Mouse (Mus musculus) lung, embryonic 16.5 days (tissue): ENCODE results near the gene Dpysl5. TPM values are rescaled to one million over a fixed set of nuclear protein-coding genes. Genes with fewer than 3 reads are reported as not detected.
"Not testable (repeated sequence)": the region's sequence is repeated elsewhere in the genome, so short reads cannot be mapped to it uniquely, and the experiment has no call there.

Source experiments
- ATAC-seq: fragments of 200-750 bp; cut with Nextera tagmentation; 2 replicates; pipeline ENCODE4 v1.8.0; 2017; ENCODE audit warnings: low read depth, mild to moderate bottlenecking, moderate library complexity
- H3K27ac ChIP-seq: fragments of 300-500 bp; sonication (generic); 2 replicates; pipeline ENCODE4 v1.5.1; 2014; ENCODE audit warnings: mild to moderate bottlenecking, control low read depth, low read length
- H3K27me3 ChIP-seq: fragments of 300-500 bp; sonication (generic); 2 replicates; pipeline ENCODE4 v1.6.1; 2014; ENCODE audit warnings: low read depth, low read length, mixed read lengths; ENCODE audit not compliant: control insufficient read depth, insufficient read depth
- H3K36me3 ChIP-seq: fragments of 300-500 bp; sonication (generic); 2 replicates; pipeline ENCODE4 v1.6.1; 2014; ENCODE audit warnings: low read length; ENCODE audit not compliant: control insufficient read depth, insufficient read depth
- H3K4me1 ChIP-seq: fragments of 300-500 bp; sonication (generic); replicated peaks from 2 replicates; pipeline ENCODE4 v1.6.1; 2014; ENCODE audit warnings: low read length, mixed read lengths; ENCODE audit not compliant: control insufficient read depth, insufficient read depth
- H3K4me2 ChIP-seq: fragments of 300-500 bp; sonication (generic); 2 replicates; pipeline ENCODE4 v1.6.1; 2014; ENCODE audit warnings: low read depth, low read length, control low read depth
- H3K4me3 ChIP-seq: fragments of 300-500 bp; sonication (generic); 2 replicates; pipeline ENCODE4 v1.5.1; 2014; ENCODE audit warnings: mild to moderate bottlenecking, low read length, control low read depth
- H3K9ac ChIP-seq: fragments of 300-500 bp; sonication (generic); 2 replicates; pipeline ENCODE4 v1.6.1; 2014; ENCODE audit warnings: low read length, control low read depth
- H3K9me3 ChIP-seq: fragments of 300-500 bp; sonication (generic); 2 replicates; pipeline ENCODE4 v1.6.1; 2016; ENCODE audit warnings: low read length; ENCODE audit not compliant: control insufficient read depth
- WGBS: fragments of 180-500 bp; shearing (Covaris S2); extraction: QIAGEN DNeasy Blood & Tissue Kit; methylation state at CpG from one replicate; pipeline ENCODE4 v1.1.7; 2014; 5-methylcytosine and 5-hydroxymethylcytosine counted together
- polyA plus RNA-seq: library from polyadenylated mRNA; unstranded; fragments of >200 nt; fragmentation: Nextera tagmentation; extraction: Ambion mirVana; gene quantifications from 2 replicates; pipeline ENCODE4 v1.2.1, GENCODE M21; 2015

The Dpysl5 gene
- polyA plus RNA-seq, 1 experiment from 2014 or later = 4.7 TPM

- Histone ChIP-seq H3K9me3 (no peaks in the 10 kb centered on the region), H3K36me3 (no peaks in the 10 kb centered on the region), H3K27ac (no peak overlapping the region), H3K4me1 (no peaks in the 10 kb centered on the region), H3K27me3 (no peaks in the 10 kb centered on the region), H3K4me3 (no peak overlapping the region), H3K9ac (no peak overlapping the region), H3K4me2 (no peak overlapping the region)
- no peak for ATAC-seq
- WGBS = 65% methylated on average over 8 of the region's 8 CpGs
Measured at GRCm38 (mm10) chr5:30700361-30701000, 10.9 kb upstream of the Dpysl5 start.

GRCm38 (mm10) chr5:30701373-30701772 is 10.0 kb upstream of the Dpysl5 start:
- WGBS = 24% methylated on average over 4 of the region's 4 CpGs
- H3K9me3 ChIP-seq, H3K27ac ChIP-seq, H3K36me3 ChIP-seq, H3K4me2 ChIP-seq, ATAC-seq, H3K4me1 ChIP-seq, H3K9ac ChIP-seq, H3K4me3 ChIP-seq, H3K27me3 ChIP-seq: not testable (repeated sequence)

- no peak for ATAC-seq
- WGBS = 61% methylated on average over 3 of the region's 3 CpGs
- H3K4me1 ChIP-seq = no peaks in the 10 kb centered on the region
- no peaks in the 10 kb centered on the region for H3K9me3 ChIP-seq
- H3K27me3 ChIP-seq = no peaks in the 10 kb centered on the region
- no peak overlapping the region for H3K4me3 ChIP-seq
- no peak overlapping the region for H3K27ac ChIP-seq
- no peak overlapping the region for H3K4me2 ChIP-seq
- H3K36me3 ChIP-seq = no peaks in the 10 kb centered on the region
- H3K9ac ChIP-seq = no peak overlapping the region
Measured at GRCm38 (mm10) chr5:30701866-30702265, 9.5 kb upstream of the Dpysl5 start.

- 12% methylated on average over 13 of the region's 13 CpGs for WGBS
- peak; percentile 30; the same call in 1 of the 2 replicates for ATAC-seq
- Histone ChIP-seq H3K4me1 (peaks cover 23% of the 10 kb centered on the region), H3K9ac (no peak overlapping the region), H3K27me3 (peaks cover 39% of the 10 kb centered on the region), H3K4me2 (no peak overlapping the region), H3K27ac (no peak overlapping the region), H3K9me3 (no peaks in the 10 kb centered on the region), H3K4me3 (no peak overlapping the region), H3K36me3 (no peaks in the 10 kb centered on the region)
Measured at GRCm38 (mm10) chr5:30709744-30710383, 1.5 kb upstream of the Dpysl5 start.

GRCm38 (mm10) chr5:30710486-30710885 is 878 bp upstream of the Dpysl5 start:
- peaks cover 41% of the 10 kb centered on the region for H3K27me3 ChIP-seq
- H3K4me3 ChIP-seq = no peak overlapping the region
- H3K4me1 ChIP-seq = peaks cover 23% of the 10 kb centered on the region
- H3K9ac ChIP-seq = no peak overlapping the region
- WGBS = 23% methylated on average over 8 of the region's 8 CpGs
- no peaks in the 10 kb centered on the region for H3K9me3 ChIP-seq
- H3K27ac ChIP-seq = no peak overlapping the region
- H3K4me2 ChIP-seq = no peak overlapping the region
- no peaks in the 10 kb centered on the region for H3K36me3 ChIP-seq
- ATAC-seq = no peak

GRCm38 (mm10) chr5:30712002-30712390 is 632 bp downstream of the Dpysl5 start:
- Histone ChIP-seq H3K4me2 (peak overlapping the region; percentile 95), H3K9me3 (no peaks in the 10 kb centered on the region), H3K4me1 (peaks cover 23% of the 10 kb centered on the region), H3K27ac (no peak overlapping the region), H3K36me3 (no peaks in the 10 kb centered on the region), H3K27me3 (peaks cover 41% of the 10 kb centered on the region), H3K4me3 (peak overlapping the region; percentile 52), H3K9ac (peak overlapping the region; percentile 60)
- under 1% methylated on average over 14 of the region's 14 CpGs for WGBS
- no peak for ATAC-seq

GRCm38 (mm10) chr5:30712441-30713298 is 1.3 kb downstream of the Dpysl5 start:
- H3K4me3 ChIP-seq = peak overlapping the region; percentile 52
- H3K9ac ChIP-seq = peak overlapping the region; percentile 60
- H3K36me3 ChIP-seq = no peaks in the 10 kb centered on the region
- H3K4me2 ChIP-seq = peak overlapping the region; percentile 95
- no peak for ATAC-seq
- H3K27ac ChIP-seq = no peak overlapping the region
- no peaks in the 10 kb centered on the region for H3K9me3 ChIP-seq
- peaks cover 23% of the 10 kb centered on the region for H3K4me1 ChIP-seq
- H3K27me3 ChIP-seq = peaks cover 41% of the 10 kb centered on the region
- WGBS = under 1% methylated on average over 43 of the region's 43 CpGs

GRCm38 (mm10) chr5:30713299-30713675 is 1.9 kb downstream of the Dpysl5 start:
- Histone ChIP-seq H3K9me3 (no peaks in the 10 kb centered on the region), H3K36me3 (no peaks in the 10 kb centered on the region), H3K4me3 (peak overlapping the region; percentile 52), H3K27me3 (peaks cover 39% of the 10 kb centered on the region), H3K27ac (no peak overlapping the region), H3K4me1 (peaks cover 25% of the 10 kb centered on the region), H3K4me2 (peak overlapping the region; percentile 95), H3K9ac (peak overlapping the region; percentile 30; the same call in 1 of the 2 replicates)
- no peak for ATAC-seq
- WGBS = under 1% methylated on average over 20 of the region's 20 CpGs

GRCm38 (mm10) chr5:30713691-30714090 is 2.3 kb downstream of the Dpysl5 start:
- no peak for ATAC-seq
- Histone ChIP-seq H3K9ac (0 out of 2 replicates have a peak overlapping the region, but pooled peaks have one; percentile 30), H3K27me3 (peaks cover 39% of the 10 kb centered on the region)

More at GRCm38 (mm10) chr5:30713691-30714090, 2.3 kb downstream of the Dpysl5 start:
- Histone ChIP-seq H3K4me1 (peaks cover 25% of the 10 kb centered on the region), H3K4me2 (peak overlapping the region; percentile 95), H3K36me3 (no peaks in the 10 kb centered on the region), H3K9me3 (no peaks in the 10 kb centered on the region), H3K4me3 (peak overlapping the region; percentile 52), H3K27ac (no peak overlapping the region)
- 22% methylated on average over 11 of the region's 11 CpGs for WGBS
